Comparison of ENCODE assay signal across 8 mouse cellular contexts in genomic region chr7:34569747-34570113, GRCm38 (mm10).
DNase-seq lines count a peak whose midpoint lies in the region; ATAC-seq and TF ChIP-seq lines count a peak whose summit lies in the region.

No protein-coding gene starts in this region.

- H3K9me3 ChIP-seq in lung, embryonic 14.5 days (ENCODE audit: low read depth, low read length): no peaks in the 10 kb centered on the region
- peaks cover 4% of the 10 kb centered on the region; the same call in 1 of the 2 replicates for H3K9me3 ChIP-seq in forebrain, embryonic 13.5 days (replicated peaks)
- H3K9me3 ChIP-seq in intestine, embryonic 15.5 days: no peaks in the 10 kb centered on the region
- H3K9me3 ChIP-seq in neural tube, embryonic 15.5 days (replicated peaks): no peaks in the 10 kb centered on the region

- ATAC-seq in lung, embryonic 14.5 days (ENCODE audit: insufficient read depth): no peak
- ATAC-seq in forebrain, embryonic 13.5 days: peak; percentile 31; the same call in 1 of the 2 replicates
- no peak for ATAC-seq in intestine, embryonic 15.5 days
- no peak for ATAC-seq in neural tube, embryonic 15.5 days (ENCODE audit: low FRiP score)
- ATAC-seq in monocyte, adult 5-6 weeks (replicated peaks; ENCODE audit: insufficient number of reproducible peaks, low FRiP score, low TSS enrichment, poor library complexity, severe bottlenecking): no peak

- WGBS in lung, embryonic 14.5 days: 13% methylated on average over 8 of the region's 8 CpGs
- 16% methylated on average over 8 of the region's 8 CpGs for WGBS in forebrain, embryonic 13.5 days
- 19% methylated on average over 8 of the region's 8 CpGs for WGBS in intestine, embryonic 15.5 days
- 19% methylated on average over 8 of the region's 8 CpGs for WGBS in neural tube, embryonic 15.5 days

- H3K27me3 ChIP-seq in lung, embryonic 14.5 days (ENCODE audit: insufficient read depth, low read length): no peaks in the 10 kb centered on the region
- H3K27me3 ChIP-seq in forebrain, embryonic 13.5 days: no peaks in the 10 kb centered on the region
- no peaks in the 10 kb centered on the region for H3K27me3 ChIP-seq in intestine, embryonic 15.5 days (replicated peaks)
- H3K27me3 ChIP-seq in neural tube, embryonic 15.5 days (replicated peaks): no peaks in the 10 kb centered on the region

- TF ChIP-seq CTCF in lung, embryonic 14.5 days (IDR thresholded peaks at IDR 0.05; ENCODE audit: low read depth): no peak

- no peak overlapping the region; the same call in 1 of the 2 replicates for H3K9ac ChIP-seq in lung, embryonic 14.5 days
- no peak overlapping the region; the same call in 1 of the 2 replicates for H3K9ac ChIP-seq in forebrain, embryonic 13.5 days
- H3K9ac ChIP-seq in intestine, embryonic 15.5 days: no peak overlapping the region
- H3K9ac ChIP-seq in neural tube, embryonic 15.5 days (replicated peaks): peak overlapping the region; percentile 31; the same call in 1 of the 2 replicates

- H3K4me2 ChIP-seq in lung, embryonic 14.5 days: peak overlapping the region; percentile 59
- peak overlapping the region; percentile 60 for H3K4me2 ChIP-seq in forebrain, embryonic 13.5 days
- peak overlapping the region; percentile 85 for H3K4me2 ChIP-seq in intestine, embryonic 15.5 days (replicated peaks)
- peak overlapping the region; percentile 54 for H3K4me2 ChIP-seq in neural tube, embryonic 15.5 days

- H3K27ac ChIP-seq in lung, embryonic 14.5 days (ENCODE audit: low read depth): peak overlapping the region; percentile 21; the same call in 1 of the 2 replicates
- H3K27ac ChIP-seq in forebrain, embryonic 13.5 days: no peak overlapping the region
- no peak overlapping the region for H3K27ac ChIP-seq in intestine, embryonic 15.5 days
- peak overlapping the region; percentile 42; the same call in 1 of the 2 replicates for H3K27ac ChIP-seq in neural tube, embryonic 15.5 days (replicated peaks)

- peak overlapping the region; percentile 24; the same call in 1 of the 2 replicates for H3K4me3 ChIP-seq in lung, embryonic 14.5 days (ENCODE audit: low read depth, low read length)
- peak overlapping the region; percentile 29 for H3K4me3 ChIP-seq in forebrain, embryonic 13.5 days
- peak overlapping the region; percentile 28; the same call in 1 of the 2 replicates for H3K4me3 ChIP-seq in intestine, embryonic 15.5 days (replicated peaks)
- H3K4me3 ChIP-seq in neural tube, embryonic 15.5 days (replicated peaks): peak overlapping the region; percentile 27; the same call in 1 of the 2 replicates

- no peak for DNase-seq in lung, embryonic 14.5 days
- no peak for DNase-seq in lung, postnatal 25 days (ENCODE audit: low spot score)
- DNase-seq in c-Kit-positive CD71-positive TER-119-positive erythroid progenitor cells, embryonic 14.5 days (ENCODE audit: low spot score): no peak
- DNase-seq in frontal cortex, postnatal 25 days (ENCODE audit: low spot score in 2 of 2): no peak

- 0 out of 2 replicates have a peak, but pooled peaks cover 7% of the 10 kb centered on the region for H3K4me1 ChIP-seq in lung, embryonic 14.5 days (ENCODE audit: insufficient read depth)
- peaks cover 19% of the 10 kb centered on the region for H3K4me1 ChIP-seq in forebrain, embryonic 13.5 days
- H3K4me1 ChIP-seq in intestine, embryonic 15.5 days (replicated peaks): peaks cover 18% of the 10 kb centered on the region
- peaks cover 19% of the 10 kb centered on the region for H3K4me1 ChIP-seq in neural tube, embryonic 15.5 days

- no peaks in the 10 kb centered on the region for H3K36me3 ChIP-seq in lung, embryonic 14.5 days (ENCODE audit: insufficient read depth)
- H3K36me3 ChIP-seq in forebrain, embryonic 13.5 days (ENCODE audit: poor library complexity, severe bottlenecking): no peaks in the 10 kb centered on the region
- H3K36me3 ChIP-seq in intestine, embryonic 15.5 days: no peaks in the 10 kb centered on the region
- no peaks in the 10 kb centered on the region for H3K36me3 ChIP-seq in neural tube, embryonic 15.5 days

Comparison
In these comparisons a context has a peak if more than half of its experiments do, and no peak if none do; other contexts are left out.
1. H3K27ac ChIP-seq: peak in lung, embryonic 14.5 days (single experiment) and neural tube, embryonic 15.5 days (single experiment); none in forebrain, embryonic 13.5 days (single experiment) and intestine, embryonic 15.5 days (single experiment).
2. Peak in every context shown above with its lines, with median percentiles within 50 percentile points of each other: H3K4me2 ChIP-seq and H3K4me3 ChIP-seq.